Mouse (Mus musculus) common myeloid progenitor, adult 5-6 weeks (primary cell): ENCODE results near the gene Cdh18. TPM values are rescaled to one million over a fixed set of nuclear protein-coding genes. Genes with fewer than 3 reads are reported as not detected.
"Not testable (repeated sequence)": the region's sequence is repeated elsewhere in the genome, so short reads cannot be mapped to it uniquely, and the experiment has no call there.

Experiments
- ATAC-seq: replicated peaks from 2 replicates; pipeline ENCODE4 v1.8.0; 2016; ENCODE audit warnings: low read depth, mild to moderate bottlenecking, moderate TSS enrichment, inconsistent platforms; ENCODE audit not compliant: poor library complexity, severe bottlenecking
- total RNA-seq: library from RNA; stranded (forward); fragments of 200-1000, 187-1606 nt; gene quantifications from 2 replicates; pipeline ENCODE4 v1.2.3, GENCODE M21; 2017

The Cdh18 gene
- total RNA-seq, 1 experiment from 2014 or later: not detected

GRCm38 (mm10) chr15:23136971-23137370, 588.1 kb downstream of the Cdh18 start:
- no peak for ATAC-seq

GRCm38 (mm10) chr15:23142907-23143306, 594.1 kb downstream of the Cdh18 start:
- not testable (repeated sequence) for ATAC-seq

GRCm38 (mm10) chr15:23155883-23156282, 607.1 kb downstream of the Cdh18 start:
- no peak for ATAC-seq

- ATAC-seq: no peak
Measured at GRCm38 (mm10) chr15:23164869-23165268, 616.0 kb downstream of the Cdh18 start.

- no peak for ATAC-seq
Measured at GRCm38 (mm10) chr15:23174623-23175022, 625.8 kb downstream of the Cdh18 start.

GRCm38 (mm10) chr15:23212068-23212467, 663.2 kb downstream of the Cdh18 start:
- ATAC-seq: no peak

GRCm38 (mm10) chr15:23230616-23231015, 681.8 kb downstream of the Cdh18 start:
- ATAC-seq: no peak

- no peak for ATAC-seq
Measured at GRCm38 (mm10) chr15:23257751-23258440, 709.1 kb downstream of the Cdh18 start.

GRCm38 (mm10) chr15:23278421-23278820, 729.6 kb downstream of the Cdh18 start:
- no peak for ATAC-seq

GRCm38 (mm10) chr15:23305018-23305417, 756.2 kb downstream of the Cdh18 start:
- no peak for ATAC-seq

- no peak for ATAC-seq
Measured at GRCm38 (mm10) chr15:23316766-23317165, 767.9 kb downstream of the Cdh18 start.

GRCm38 (mm10) chr15:23317409-23317808, 768.6 kb downstream of the Cdh18 start:
- no peak for ATAC-seq

- ATAC-seq: not testable (repeated sequence)
Measured at GRCm38 (mm10) chr15:23340338-23340737, 791.5 kb downstream of the Cdh18 start.

- ATAC-seq: no peak
Measured at GRCm38 (mm10) chr15:23351078-23351477, 802.3 kb downstream of the Cdh18 start.

GRCm38 (mm10) chr15:23366325-23366724, 817.5 kb downstream of the Cdh18 start:
- ATAC-seq: no peak

- ATAC-seq: no peak
Measured at GRCm38 (mm10) chr15:23367712-23368111, 818.9 kb downstream of the Cdh18 start.

- ATAC-seq: no peak
Measured at GRCm38 (mm10) chr15:23378016-23378750, 829.4 kb downstream of the Cdh18 start.

GRCm38 (mm10) chr15:23385816-23386215, 837.0 kb downstream of the Cdh18 start:
- ATAC-seq: no peak

GRCm38 (mm10) chr15:23396646-23397045, 847.8 kb downstream of the Cdh18 start:
- ATAC-seq: no peak

GRCm38 (mm10) chr15:23403792-23404191, 855.0 kb downstream of the Cdh18 start:
- no peak for ATAC-seq

- ATAC-seq: no peak
Measured at GRCm38 (mm10) chr15:23408256-23408655, 859.4 kb downstream of the Cdh18 start.
